12 mouse cellular contexts compared by ENCODE assay signal in genomic region chr13:55522730-55523129, GRCm38 (mm10). TPM values are rescaled to one million over a fixed set of nuclear protein-coding genes. Genes with fewer than 3 reads are reported as not detected.
DNase-seq lines count a peak whose midpoint lies in the region; ATAC-seq lines count a peak whose summit lies in the region.
"Had no signal": no experiment of that assay in that cellular context is flagged by ENCODE, and none has a peak within 500 bp of the region (broad histone marks: within the 10 kb centered on the region; RNA-seq: fewer than 3 reads in every experiment).

No protein-coding gene starts in this region.

- H3K27ac ChIP-seq in hindbrain, embryonic 10.5 days = peak overlapping the region; percentile 70; the same call in 1 of the 2 replicates
- H3K27ac ChIP-seq in hindbrain, embryonic 16.5 days (ENCODE audit: low read depth, low read length) = no peak overlapping the region
- peak overlapping the region; percentile 77 to 82 for H3K27ac ChIP-seq in heart, embryonic 14.5 days (replicated peaks in 1 of 2; ENCODE audit: control insufficient read depth in 1 of 2, insufficient read depth in 1 of 2, low read depth in 2 of 2, low read length in 2 of 2)
- no peak overlapping the region for H3K27ac ChIP-seq in midbrain, embryonic 13.5 days

- H3K4me3 ChIP-seq in hindbrain, embryonic 10.5 days = no peak overlapping the region
- no peak overlapping the region for H3K4me3 ChIP-seq in hindbrain, embryonic 16.5 days (ENCODE audit: low read length)
- no peak overlapping the region for H3K4me3 ChIP-seq in heart, embryonic 14.5 days (ENCODE audit: control insufficient read depth in 1 of 2, insufficient read depth in 1 of 2, low read depth in 1 of 2, low read length in 2 of 2)
- H3K4me3 ChIP-seq in midbrain, embryonic 13.5 days (replicated peaks) = no peak overlapping the region
- H3K4me3 ChIP-seq: megakaryocyte, embryonic 14.5 days had no signal

- peaks cover 15% of the 10 kb centered on the region for H3K36me3 ChIP-seq in hindbrain, embryonic 10.5 days
- H3K36me3 ChIP-seq in hindbrain, embryonic 16.5 days (ENCODE audit: control insufficient read depth, insufficient read depth, low read length) = no peaks in the 10 kb centered on the region
- no peaks in the 10 kb centered on the region for H3K36me3 ChIP-seq in heart, embryonic 14.5 days (ENCODE audit: control insufficient read depth, insufficient read depth, low read length)
- 0 out of 2 replicates have a peak, but pooled peaks cover 14% of the 10 kb centered on the region for H3K36me3 ChIP-seq in midbrain, embryonic 13.5 days

- H3K9me3 ChIP-seq in hindbrain, embryonic 10.5 days = no peaks in the 10 kb centered on the region
- no peaks in the 10 kb centered on the region for H3K9me3 ChIP-seq in hindbrain, embryonic 16.5 days (ENCODE audit: control insufficient read depth, low read length)
- H3K9me3 ChIP-seq in heart, embryonic 14.5 days (ENCODE audit: control insufficient read depth, low read length) = no peaks in the 10 kb centered on the region
- H3K9me3 ChIP-seq in midbrain, embryonic 13.5 days = no peaks in the 10 kb centered on the region

- H3K4me1 ChIP-seq in hindbrain, embryonic 10.5 days (replicated peaks) = peaks cover 17% of the 10 kb centered on the region
- H3K4me1 ChIP-seq in hindbrain, embryonic 16.5 days (ENCODE audit: control insufficient read depth, insufficient read depth, low read depth, low read length) = no peaks in the 10 kb centered on the region
- H3K4me1 ChIP-seq in heart, embryonic 14.5 days (ENCODE audit: control insufficient read depth in 2 of 2, insufficient read depth in 2 of 2, low read length in 2 of 2) = peaks cover 0 to 3% of the 10 kb centered on the region in 2 experiments; a peak in 1 of 4 replicates
- no peaks in the 10 kb centered on the region for H3K4me1 ChIP-seq in midbrain, embryonic 13.5 days (replicated peaks)

- no peak overlapping the region for H3K9ac ChIP-seq in hindbrain, embryonic 16.5 days (ENCODE audit: low read depth, low read length)
- no peak overlapping the region for H3K9ac ChIP-seq in heart, embryonic 14.5 days (ENCODE audit: low read length)
- no peak overlapping the region for H3K9ac ChIP-seq in midbrain, embryonic 13.5 days (replicated peaks)
- H3K9ac ChIP-seq: forebrain, postnatal 0 days had no signal

- DNase-seq in hindbrain, embryonic 10.5 days (ENCODE audit: low spot score) = no peak
- DNase-seq in testis, postnatal 10 days (ENCODE audit: low spot score) = peak; percentile 41
- DNase-seq in testis, postnatal 14 days (ENCODE audit: low spot score) = no peak
- DNase-seq in thymus, postnatal 25 days = no peak
- DNase-seq in right cerebral cortex, adult 2 months (ENCODE audit: low spot score in 2 of 2) = no peak
- DNase-seq: forebrain, postnatal 0 days; left cerebral cortex, postnatal 4 days; right cerebral cortex, postnatal 25 days had no signal

- no peak overlapping the region for H3K4me2 ChIP-seq in hindbrain, embryonic 16.5 days (ENCODE audit: low read length)
- no peak overlapping the region for H3K4me2 ChIP-seq in heart, embryonic 14.5 days (ENCODE audit: low read length)
- H3K4me2 ChIP-seq in midbrain, embryonic 13.5 days (replicated peaks) = no peak overlapping the region

- no peaks in the 10 kb centered on the region for H3K27me3 ChIP-seq in hindbrain, embryonic 10.5 days (ENCODE audit: insufficient read depth, poor library complexity, severe bottlenecking)
- H3K27me3 ChIP-seq in hindbrain, embryonic 16.5 days (replicated peaks; ENCODE audit: control insufficient read depth, insufficient read depth, low read length) = no peaks in the 10 kb centered on the region
- 0 out of 2 replicates have a peak, but pooled peaks cover 5% of the 10 kb centered on the region for H3K27me3 ChIP-seq in heart, embryonic 14.5 days (ENCODE audit: control insufficient read depth, insufficient read depth, low read length)
- H3K27me3 ChIP-seq in midbrain, embryonic 13.5 days = no peaks in the 10 kb centered on the region

- ATAC-seq in hindbrain, embryonic 16.5 days = no peak
- peak; percentile 48 for ATAC-seq in heart, embryonic 14.5 days (ENCODE audit: insufficient number of reproducible peaks, insufficient read depth, low FRiP score, low read depth)
- ATAC-seq in midbrain, embryonic 13.5 days = no peak
- ATAC-seq: forebrain, postnatal 0 days had no signal

- 63% methylated on average over 8 of the region's 8 CpGs for whole genome bisulfite sequencing in hindbrain, embryonic 10.5 days
- 54% methylated on average over 8 of the region's 8 CpGs for WGBS in hindbrain, embryonic 16.5 days
- 39% methylated on average over 8 of the region's 8 CpGs for WGBS in heart, embryonic 14.5 days
- WGBS in midbrain, embryonic 13.5 days = 60% methylated on average over 8 of the region's 8 CpGs

RNA-seq across cellular contexts. Expression of gene Dok3, which starts 6.4 kb away (rescaled TPM):
- polyA plus RNA-seq in hindbrain, embryonic 10.5 days (2016; fragmentation: Nextera tagmentation; extraction: Ambion mirVana) = 3.5 and 3.9 TPM in 2 replicates
- 3.6 and 4.3 TPM in 2 replicates for polyA plus RNA-seq in hindbrain, embryonic 16.5 days (2015; fragmentation: Nextera tagmentation; extraction: Ambion mirVana)
- 1.3 and 1.4 TPM in 2 replicates for polyA plus RNA-seq in heart, embryonic 14.5 days (2014; fragmentation: Nextera tagmentation; extraction: Ambion mirVana)
- polyA plus RNA-seq in midbrain, embryonic 13.5 days (2015; fragmentation: Nextera tagmentation; extraction: Ambion mirVana) = 4.3 and 4.7 TPM in 2 replicates

RNA-seq across cellular contexts. Expression of gene Pdlim7, which starts 9.3 kb away (rescaled TPM):
- polyA plus RNA-seq in hindbrain, embryonic 10.5 days (2016; fragmentation: Nextera tagmentation; extraction: Ambion mirVana) = 194 and 221 TPM in 2 replicates
- polyA plus RNA-seq in hindbrain, embryonic 16.5 days (2015; fragmentation: Nextera tagmentation; extraction: Ambion mirVana) = 161 and 177 TPM in 2 replicates
- 329 and 370 TPM in 2 replicates for polyA plus RNA-seq in heart, embryonic 14.5 days (2014; fragmentation: Nextera tagmentation; extraction: Ambion mirVana)
- 145 and 159 TPM in 2 replicates for polyA plus RNA-seq in midbrain, embryonic 13.5 days (2015; fragmentation: Nextera tagmentation; extraction: Ambion mirVana)

RNA-seq across cellular contexts. Expression of gene Ddx41, which starts 13.7 kb away (rescaled TPM):
- 85.2 and 88.2 TPM in 2 replicates for polyA plus RNA-seq in hindbrain, embryonic 10.5 days (2016; fragmentation: Nextera tagmentation; extraction: Ambion mirVana)
- polyA plus RNA-seq in hindbrain, embryonic 16.5 days (2015; fragmentation: Nextera tagmentation; extraction: Ambion mirVana) = 55.3 and 56.3 TPM in 2 replicates
- 27.8 and 28.9 TPM in 2 replicates for polyA plus RNA-seq in heart, embryonic 14.5 days (2014; fragmentation: Nextera tagmentation; extraction: Ambion mirVana)
- 60.2 and 66.6 TPM in 2 replicates for polyA plus RNA-seq in midbrain, embryonic 13.5 days (2015; fragmentation: Nextera tagmentation; extraction: Ambion mirVana)

RNA-seq across cellular contexts. Expression of gene Dbn1, which starts 34.8 kb away (rescaled TPM):
- 420 and 518 TPM in 2 replicates for polyA plus RNA-seq in hindbrain, embryonic 10.5 days (2016; fragmentation: Nextera tagmentation; extraction: Ambion mirVana)
- polyA plus RNA-seq in hindbrain, embryonic 16.5 days (2015; fragmentation: Nextera tagmentation; extraction: Ambion mirVana) = 482 and 556 TPM in 2 replicates
- 51.8 and 53.5 TPM in 2 replicates for polyA plus RNA-seq in heart, embryonic 14.5 days (2014; fragmentation: Nextera tagmentation; extraction: Ambion mirVana)
- 655 and 674 TPM in 2 replicates for polyA plus RNA-seq in midbrain, embryonic 13.5 days (2015; fragmentation: Nextera tagmentation; extraction: Ambion mirVana)

RNA-seq across cellular contexts. Expression of gene Fam193b, which starts 48.2 kb away (rescaled TPM):
- 63.7 and 64.3 TPM in 2 replicates for polyA plus RNA-seq in hindbrain, embryonic 10.5 days (2016; fragmentation: Nextera tagmentation; extraction: Ambion mirVana)
- polyA plus RNA-seq in hindbrain, embryonic 16.5 days (2015; fragmentation: Nextera tagmentation; extraction: Ambion mirVana) = 41.1 and 50.0 TPM in 2 replicates
- 16.8 and 19.5 TPM in 2 replicates for polyA plus RNA-seq in heart, embryonic 14.5 days (2014; fragmentation: Nextera tagmentation; extraction: Ambion mirVana)
- 64.9 and 72.3 TPM in 2 replicates for polyA plus RNA-seq in midbrain, embryonic 13.5 days (2015; fragmentation: Nextera tagmentation; extraction: Ambion mirVana)

Comparison
In these comparisons a context has a peak if more than half of its experiments do, and no peak if none do; other contexts are left out.
1. H3K27ac ChIP-seq: peak in hindbrain, embryonic 10.5 days (single experiment) and heart, embryonic 14.5 days (2 of 2); none in hindbrain, embryonic 16.5 days (single experiment) and midbrain, embryonic 13.5 days (single experiment).